In the genomic region with DNA sequence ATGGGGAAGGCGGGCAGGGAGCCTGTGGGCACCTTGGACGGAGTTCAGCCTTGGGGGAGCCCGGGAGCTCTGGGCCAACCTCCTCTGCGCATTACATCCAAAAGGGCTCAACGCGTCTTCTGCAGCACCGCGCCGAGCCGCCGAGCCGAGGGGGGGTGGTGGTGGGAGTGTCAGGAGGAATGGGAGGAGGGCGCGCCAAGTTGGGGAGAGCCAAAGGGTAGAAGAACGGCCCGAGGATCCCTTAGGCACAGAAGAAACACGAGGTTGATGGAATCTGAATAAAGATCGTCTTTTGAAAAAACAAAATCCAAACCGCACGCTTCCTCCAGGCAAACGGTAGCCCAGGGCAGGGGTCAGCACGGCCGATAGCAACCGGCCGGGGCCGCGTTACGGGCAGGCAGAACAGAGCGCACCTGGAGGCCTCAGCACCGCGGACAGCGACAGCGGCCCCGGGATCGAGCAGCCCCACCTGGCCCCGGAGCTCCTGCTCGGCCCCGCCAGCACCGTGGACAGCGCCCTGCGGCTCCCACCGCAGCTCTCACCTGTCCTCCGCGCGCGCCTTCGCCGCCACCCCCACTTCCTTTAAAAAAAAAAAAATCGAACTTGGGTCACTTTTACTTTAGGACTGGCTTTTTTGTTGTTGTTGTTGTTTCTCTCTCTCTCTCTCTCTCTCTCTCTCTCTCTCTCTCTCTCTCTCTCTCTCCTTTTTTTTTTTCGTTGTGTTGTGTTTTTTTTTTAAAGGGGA, we compare ENCODE assay signal across 8 mouse cellular contexts. TPM values are rescaled to one million over a fixed set of nuclear protein-coding genes. Genes with fewer than 3 reads are reported as not detected.
DNase-seq lines count a peak whose midpoint lies in the region; ATAC-seq and TF ChIP-seq lines count a peak whose summit lies in the region.

No protein-coding gene starts in this region.

- peaks cover 0 to 10% of the 10 kb centered on the region in 2 experiments for H3K36me3 ChIP-seq in CH12.LX (replicated peaks in 1 of 2; ENCODE audit: control insufficient read depth in 1 of 2, insufficient read depth in 1 of 2, low read length in 1 of 2)
- no peaks in the 10 kb centered on the region for H3K36me3 ChIP-seq in kidney, adult 2 months (ENCODE audit: control insufficient read depth, insufficient read depth, low read length)
- H3K36me3 ChIP-seq in lung, embryonic 16.5 days (ENCODE audit: control insufficient read depth, insufficient read depth, low read length): no peaks in the 10 kb centered on the region

- no peak for TF ChIP-seq RAD21 in CH12.LX (IDR thresholded peaks at IDR 0.05; ENCODE audit: low read depth, low read length)

- H3K4me1 ChIP-seq in CH12.LX (ENCODE audit: control insufficient read depth in 1 of 2, insufficient read depth in 2 of 2): peaks cover 9 to 26% of the 10 kb centered on the region in 2 experiments
- H3K4me1 ChIP-seq in kidney, adult 2 months (ENCODE audit: control insufficient read depth, insufficient read depth, low read length): no peaks in the 10 kb centered on the region
- peaks cover 4% of the 10 kb centered on the region; the same call in 1 of the 2 replicates for H3K4me1 ChIP-seq in lung, embryonic 16.5 days (replicated peaks; ENCODE audit: control insufficient read depth, insufficient read depth, low read length)

- H3K9me3 ChIP-seq in CH12.LX (replicated peaks; ENCODE audit: low read length): peaks cover 3% of the 10 kb centered on the region
- H3K9me3 ChIP-seq in lung, embryonic 16.5 days (ENCODE audit: control insufficient read depth, low read length): no peaks in the 10 kb centered on the region

- H3K4me2 ChIP-seq in CH12.LX (ENCODE audit: insufficient read depth, low read depth, poor library complexity, severe bottlenecking): peak overlapping the region; percentile 39; the same call in 1 of the 2 replicates
- H3K4me2 ChIP-seq in lung, embryonic 16.5 days (ENCODE audit: low read depth, low read length): peak overlapping the region; percentile 33

- no peak for TF ChIP-seq POLR2A in CH12.LX (IDR thresholded peaks at IDR 0.05; ENCODE audit: low read depth, low read length)
- no peak for TF ChIP-seq POLR2A in kidney, adult 2 months (IDR thresholded peaks at IDR 0.05; ENCODE audit: low read depth, low read length)

- dilution Hi-C loops in CH12.LX (cut with MboI; ENCODE audit: extremely low pct_ligation_motif_present, extremely low pct_unique_long_range_greater_than_20kb, low sequenced_read_pairs): no loop called here

- no peak for DNase-seq in CH12.LX (ENCODE audit: extremely low read depth)
- DNase-seq in brain, adult 2 months (ENCODE audit: low read depth, low spot score): peak; percentile 29
- peak; percentile 81 for DNase-seq in forelimb bud, embryonic 11.5 days (ENCODE audit: low read depth, low spot score)
- peak; percentile 85 for DNase-seq in kidney, adult 2 months
- DNase-seq in skeletal muscle tissue, adult 2 months (ENCODE audit: low read depth, low spot score): peak; percentile 12
- peak; percentile 67 to 76 for DNase-seq in urinary bladder, postnatal 4 days (ENCODE audit: low spot score in 2 of 2)
- no peak for DNase-seq in left cerebral cortex, adult 8-10 months (ENCODE audit: low spot score in 2 of 2)

- no peak for TF ChIP-seq EP300 in CH12.LX (IDR thresholded peaks at IDR 0.05; ENCODE audit: low read length)

- H3K9ac ChIP-seq in CH12.LX (ENCODE audit: insufficient read depth, low read depth): no peak overlapping the region
- no peak overlapping the region for H3K9ac ChIP-seq in lung, embryonic 16.5 days (ENCODE audit: low read length)

- H3K27ac ChIP-seq in CH12.LX (ENCODE audit: insufficient read depth, low read depth): no peak overlapping the region
- H3K27ac ChIP-seq in kidney, adult 2 months (ENCODE audit: insufficient read depth, low read depth, low read length): no peak overlapping the region
- H3K27ac ChIP-seq in lung, embryonic 16.5 days (ENCODE audit: low read length): no peak overlapping the region

- peak; percentile 87 for ATAC-seq in lung, embryonic 16.5 days (ENCODE audit: low read depth)

- in situ Hi-C loops in CH12.LX (cut with MboI; ENCODE audit: low pct_ligation_motif_present, low pct_unique_long_range_greater_than_20kb, low sequenced_read_pairs): no loop called here

- no peak for TF ChIP-seq CTCF in CH12.LX (conservative IDR thresholded peaks at IDR 0.05 in 1 of 2, IDR thresholded peaks at IDR 0.05 in 1 of 2; ENCODE audit: low read depth in 2 of 2, low read length in 2 of 2)
- TF ChIP-seq CTCF in kidney, adult 2 months (conservative IDR thresholded peaks at IDR 0.05; ENCODE audit: insufficient read depth, insufficient read length, low read depth, low read length): no peak

- peaks cover 25% of the 10 kb centered on the region for H3K27me3 ChIP-seq in CH12.LX (replicated peaks)
- peaks cover 7% of the 10 kb centered on the region for H3K27me3 ChIP-seq in kidney, adult 2 months (replicated peaks; ENCODE audit: control insufficient read depth, insufficient read depth, low read length)
- H3K27me3 ChIP-seq in lung, embryonic 16.5 days (ENCODE audit: control insufficient read depth, insufficient read depth, low read depth, low read length): peaks cover 90% of the 10 kb centered on the region

- no peak overlapping the region for H3K4me3 ChIP-seq in CH12.LX (replicated peaks in 1 of 3; ENCODE audit: low read depth in 2 of 3, low read length in 2 of 3, poor library complexity in 1 of 3)
- H3K4me3 ChIP-seq in kidney, adult 2 months (ENCODE audit: insufficient read depth, low read depth, low read length): no peak overlapping the region
- H3K4me3 ChIP-seq in lung, embryonic 16.5 days (ENCODE audit: low read length): peak overlapping the region; percentile 11; the same call in 1 of the 2 replicates

- no peaks in the 10 kb centered on the region for H3K79me2 ChIP-seq in CH12.LX (replicated peaks; ENCODE audit: control insufficient read depth, extremely low read depth, insufficient read depth, poor library complexity, severe bottlenecking)

- WGBS in kidney, adult 2 months: 1% methylated on average over 50 of the region's 50 CpGs
- WGBS in lung, embryonic 16.5 days: 1% methylated on average over 50 of the region's 50 CpGs

TF ChIP-seq in CH12.LX, 34 proteins besides CTCF, POLR2A, EP300 and RAD21:
- TF ChIP-seq MXI1 (IDR thresholded peaks at IDR 0.05; ENCODE audit: low read depth, low read length) (peak; percentile 98), ZNF384 (IDR thresholded peaks at IDR 0.05; ENCODE audit: low read depth, low read length) (peak; percentile 85), ZKSCAN1 (IDR thresholded peaks at IDR 0.05; ENCODE audit: borderline replicate concordance, low read depth, low read length) (no peak), SIN3A (IDR thresholded peaks at IDR 0.05; ENCODE audit: low read length) (peak; percentile 98), MYC (IDR thresholded peaks at IDR 0.05; ENCODE audit: low read depth, low read length) (no peak), IRF4 (IDR thresholded peaks at IDR 0.05; ENCODE audit: low read depth, low read length) (peak; percentile 44; the same call in 1 of the 2 replicates), UBTF (IDR thresholded peaks at IDR 0.05; ENCODE audit: low read depth, low read length) (0 out of 2 replicates have a peak, but pooled peaks have one; percentile 31), MEF2A (IDR thresholded peaks at IDR 0.05; ENCODE audit: borderline replicate concordance, low read depth, low read length) (no peak), TBP (conservative IDR thresholded peaks at IDR 0.05; ENCODE audit: low read depth, low read length) (no peak), JUND (conservative IDR thresholded peaks at IDR 0.05; ENCODE audit: low read depth, low read length) (no peak), CHD2 (IDR thresholded peaks at IDR 0.05; ENCODE audit: low read length) (no peak)

RNA-seq across cellular contexts. Expression of gene Barhl1, which starts 0.5 kb away (rescaled TPM):
- total RNA-seq in CH12.LX (2012; rRNA removed): 0.04 TPM in 1 of 2 replicates, not detected in the other
- 0.11 TPM in 1 of 2 replicates, not detected in the other for total RNA-seq in CH12.LX (2014; rRNA removed)
- 0.19 and 0.24 TPM in 2 replicates for polyA plus RNA-seq in CH12.LX (2012; ENCODE audit: insufficient read length, low read depth)
- polyA plus RNA-seq in kidney, adult 2 months (2012; rRNA removed): 0.05 and 0.07 TPM in 2 replicates
- 0.28 TPM in 1 of 2 replicates, not detected in the other for polyA plus RNA-seq in lung, embryonic 16.5 days (2015; fragmentation: Nextera tagmentation; extraction: Ambion mirVana)
- total RNA-seq in left cerebral cortex, adult 8-10 months (2022): under 1 TPM in 2 of 4 experiments, not detected in 2; 0.14 to 0.55 TPM

Comparison
In these comparisons a context has a peak if more than half of its experiments do, and no peak if none do; other contexts are left out.
1. DNase-seq: peak in brain, adult 2 months (single experiment), forelimb bud, embryonic 11.5 days (single experiment), kidney, adult 2 months (single experiment), skeletal muscle tissue, adult 2 months (single experiment) and urinary bladder, postnatal 4 days (2 of 2); none in CH12.LX (single experiment) and left cerebral cortex, adult 8-10 months (0 of 2).